Mouse (Mus musculus): ENCODE measurements around the gene Zscan29. TPM values are rescaled to one million over a fixed set of nuclear protein-coding genes. Genes with fewer than 3 reads are reported as not detected.

The Zscan29 gene
- polyA plus RNA-seq (2014; fragmentation: Illumina TruSeq; extraction: RNeasy Lipid Tissue Mini Kit (QIAGEN cat#74804); ENCODE audit: low read depth, low replicate concordance) = 6.5 TPM

DNA sequence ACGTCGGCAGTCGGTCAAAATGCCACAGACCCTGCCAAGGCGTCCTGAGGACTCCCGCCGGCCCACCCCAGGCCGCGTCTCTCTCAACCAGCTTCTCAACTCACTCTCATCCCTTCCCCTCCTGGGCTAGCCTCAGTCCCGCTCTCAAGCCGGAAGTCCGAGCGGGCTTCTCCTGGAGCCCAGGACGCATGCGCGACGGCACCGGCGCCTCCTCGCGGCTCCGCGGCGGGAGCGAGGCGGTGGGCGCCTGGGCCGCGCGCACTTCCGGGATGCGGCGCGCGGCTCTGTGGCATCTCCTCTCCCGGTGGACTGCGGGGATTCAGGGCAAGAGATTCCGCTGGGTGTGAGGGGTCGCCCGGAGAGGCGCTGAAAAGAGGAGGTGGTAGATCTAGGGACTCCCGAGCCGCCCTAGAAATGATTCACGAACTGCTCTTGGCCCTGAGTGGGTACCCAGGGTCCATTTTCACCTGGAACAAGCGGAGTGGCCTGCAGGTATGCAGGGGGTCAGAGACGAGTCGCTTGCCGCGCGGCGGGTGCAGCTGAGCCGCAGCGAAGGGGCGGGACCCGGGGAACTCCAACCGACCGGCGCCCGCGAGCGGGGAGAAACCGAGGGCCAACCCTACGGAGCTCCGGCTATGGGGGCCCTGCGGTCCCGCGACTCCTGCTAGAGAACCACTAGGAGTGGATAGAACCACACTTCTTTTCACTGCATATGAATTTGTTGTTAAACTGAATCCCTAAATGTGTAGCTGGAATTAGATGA is at the start of gene Zscan29:
Zscan29 (minus strand) TSS at position 146 of the 763 bp plus-strand sequence.

GRCm38 (mm10) chr2:121170481-121170971 is 399 bp downstream of the Zscan29 start, which contains the start of gene Tubgcp4:
Gene Tubgcp4 (plus strand): TSS chr2:121170654.

GRCm38 (mm10) chr2:121140018-121140882 is 30.7 kb downstream of the Zscan29 start, which contains the start of the genes Adal and Lcmt2:
Gene Adal (plus strand): TSS chr2:121140428.
Gene Lcmt2 (minus strand): TSS chr2:121140653.

GRCm38 (mm10) chr2:121109695-121110094 is 61.2 kb downstream of the Zscan29 start, which contains the start of gene Tgm7:
Gene Tgm7 (minus strand): TSS chr2:121109795.

Other genes with a start within 250 kb of the Zscan29 start
- gene Ubr1, start 200.4 kb downstream of the Zscan29 start, polyA plus RNA-seq (2014; fragmentation: Illumina TruSeq; extraction: RNeasy Lipid Tissue Mini Kit (QIAGEN cat#74804); ENCODE audit: low read depth, low replicate concordance) = 14.4 TPM
- 6.4 TPM for gene Tmem62, start 194.1 kb downstream of the Zscan29 start, polyA plus RNA-seq (2014; fragmentation: Illumina TruSeq; extraction: RNeasy Lipid Tissue Mini Kit (QIAGEN cat#74804); ENCODE audit: low read depth, low replicate concordance)
- 34.3 TPM for gene Ccndbp1, start 162.7 kb downstream of the Zscan29 start, polyA plus RNA-seq (2014; fragmentation: Illumina TruSeq; extraction: RNeasy Lipid Tissue Mini Kit (QIAGEN cat#74804); ENCODE audit: low read depth, low replicate concordance)
- not detected for gene Epb42, start 134.1 kb downstream of the Zscan29 start, polyA plus RNA-seq (2014; fragmentation: Illumina TruSeq; extraction: RNeasy Lipid Tissue Mini Kit (QIAGEN cat#74804); ENCODE audit: low read depth, low replicate concordance)
- gene Tgm5, start 85.3 kb downstream of the Zscan29 start, polyA plus RNA-seq (2014; fragmentation: Illumina TruSeq; extraction: RNeasy Lipid Tissue Mini Kit (QIAGEN cat#74804); ENCODE audit: low read depth, low replicate concordance) = not detected
- gene Tgm7, start 61.3 kb downstream of the Zscan29 start, polyA plus RNA-seq (2014; fragmentation: Illumina TruSeq; extraction: RNeasy Lipid Tissue Mini Kit (QIAGEN cat#74804); ENCODE audit: low read depth, low replicate concordance) = 0.42 TPM
- gene Adal, start 30.7 kb downstream of the Zscan29 start, polyA plus RNA-seq (2014; fragmentation: Illumina TruSeq; extraction: RNeasy Lipid Tissue Mini Kit (QIAGEN cat#74804); ENCODE audit: low read depth, low replicate concordance) = 13.7 TPM
- 10.6 TPM for gene Lcmt2, start 30.5 kb downstream of the Zscan29 start, polyA plus RNA-seq (2014; fragmentation: Illumina TruSeq; extraction: RNeasy Lipid Tissue Mini Kit (QIAGEN cat#74804); ENCODE audit: low read depth, low replicate concordance)
- gene Tubgcp4, start 471 bp downstream of the Zscan29 start, polyA plus RNA-seq (2014; fragmentation: Illumina TruSeq; extraction: RNeasy Lipid Tissue Mini Kit (QIAGEN cat#74804); ENCODE audit: low read depth, low replicate concordance) = 15.4 TPM
- gene Trp53bp1, start 100.3 kb upstream of the Zscan29 start, polyA plus RNA-seq (2014; fragmentation: Illumina TruSeq; extraction: RNeasy Lipid Tissue Mini Kit (QIAGEN cat#74804); ENCODE audit: low read depth, low replicate concordance) = 24.0 TPM
- gene Map1a, start 118.5 kb upstream of the Zscan29 start, polyA plus RNA-seq (2014; fragmentation: Illumina TruSeq; extraction: RNeasy Lipid Tissue Mini Kit (QIAGEN cat#74804); ENCODE audit: low read depth, low replicate concordance) = 2.9 TPM
- gene Ppip5k1, start 184.3 kb upstream of the Zscan29 start, polyA plus RNA-seq (2014; fragmentation: Illumina TruSeq; extraction: RNeasy Lipid Tissue Mini Kit (QIAGEN cat#74804); ENCODE audit: low read depth, low replicate concordance) = 70.3 TPM
- 1.8 TPM for gene Ckmt1, start 186.6 kb upstream of the Zscan29 start, polyA plus RNA-seq (2014; fragmentation: Illumina TruSeq; extraction: RNeasy Lipid Tissue Mini Kit (QIAGEN cat#74804); ENCODE audit: low read depth, low replicate concordance)
- gene Strc, start 216.0 kb upstream of the Zscan29 start, polyA plus RNA-seq (2014; fragmentation: Illumina TruSeq; extraction: RNeasy Lipid Tissue Mini Kit (QIAGEN cat#74804); ENCODE audit: low read depth, low replicate concordance) = 0.21 TPM
- gene Pdia3, start 242.7 kb upstream of the Zscan29 start, polyA plus RNA-seq (2014; fragmentation: Illumina TruSeq; extraction: RNeasy Lipid Tissue Mini Kit (QIAGEN cat#74804); ENCODE audit: low read depth, low replicate concordance) = 115 TPM
- gene Catsper2, start 242.7 kb upstream of the Zscan29 start, polyA plus RNA-seq (2014; fragmentation: Illumina TruSeq; extraction: RNeasy Lipid Tissue Mini Kit (QIAGEN cat#74804); ENCODE audit: low read depth, low replicate concordance) = 5.0 TPM